Mouse (Mus musculus) brain, embryonic 18.5 days (tissue): ENCODE results near the gene Pianp.

Experiments used
- DNase-seq: peaks from one replicate; pipeline ENCODE4 v3.0.0-alpha.2; 2012; ENCODE audit warnings: low read depth, low spot score

The Pianp gene

GRCm38 (mm10) chr6:124996551-124997501, at the start of gene Pianp:
Gene Pianp, plus strand, starts transcription at chr6:124996694.
- DNase-seq = no peak

DNA sequence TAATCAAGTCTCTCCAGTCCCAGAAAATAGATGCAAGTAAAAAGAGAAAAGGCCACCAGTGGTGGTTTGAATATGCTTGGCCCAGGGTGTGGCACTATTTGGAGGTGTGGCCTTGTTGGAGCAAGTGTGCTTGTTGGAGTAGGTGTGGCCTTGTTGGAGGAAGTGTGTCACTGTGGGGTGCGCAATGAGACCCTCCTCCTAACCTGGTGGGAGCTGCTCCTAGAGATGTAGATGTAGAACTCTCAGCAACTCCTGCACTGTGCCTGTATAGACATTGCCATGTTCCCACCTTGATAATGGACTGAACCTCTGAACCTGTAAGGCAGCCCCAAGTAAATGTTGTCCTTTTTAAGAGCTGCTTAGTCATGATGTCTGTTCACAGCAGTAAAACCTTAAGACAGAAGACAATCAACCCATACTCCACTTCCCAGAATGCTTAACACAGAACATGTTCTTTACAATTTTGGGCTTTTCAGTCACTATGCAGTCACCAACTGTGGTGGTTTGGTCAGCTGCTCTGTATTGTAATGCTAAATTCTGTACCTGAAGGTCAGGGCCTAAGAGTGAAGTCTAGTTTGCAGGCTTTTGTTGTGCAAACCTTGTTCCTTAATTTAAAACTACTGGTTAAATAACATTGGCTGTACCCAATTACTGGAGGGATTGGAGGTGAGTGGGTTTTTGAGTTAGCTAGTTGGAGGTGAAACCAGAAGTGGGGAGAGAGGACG, 42.3 kb upstream of the Pianp start:
- DNase-seq = no peak

DNA sequence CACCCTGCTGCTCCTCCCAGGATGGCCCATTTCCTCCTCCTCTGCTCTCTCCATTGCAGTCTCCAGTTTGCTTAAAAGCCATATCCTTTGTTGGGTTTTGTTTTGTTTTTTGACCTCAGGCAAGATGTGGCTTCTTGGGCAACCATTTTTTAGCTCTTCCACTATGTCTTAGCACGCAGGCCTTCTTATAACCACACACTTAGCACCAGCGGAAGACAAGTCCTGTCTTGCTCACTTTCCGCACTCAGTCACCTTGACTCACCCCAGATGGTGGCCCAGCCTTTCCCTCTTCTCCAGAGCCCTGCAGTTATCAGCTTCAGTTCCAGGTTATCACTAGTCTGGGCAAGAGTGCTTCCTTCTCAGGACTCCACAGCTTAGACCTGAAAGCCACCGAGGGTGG, 41.3 kb upstream of the Pianp start:
- no peak for DNase-seq

DNA sequence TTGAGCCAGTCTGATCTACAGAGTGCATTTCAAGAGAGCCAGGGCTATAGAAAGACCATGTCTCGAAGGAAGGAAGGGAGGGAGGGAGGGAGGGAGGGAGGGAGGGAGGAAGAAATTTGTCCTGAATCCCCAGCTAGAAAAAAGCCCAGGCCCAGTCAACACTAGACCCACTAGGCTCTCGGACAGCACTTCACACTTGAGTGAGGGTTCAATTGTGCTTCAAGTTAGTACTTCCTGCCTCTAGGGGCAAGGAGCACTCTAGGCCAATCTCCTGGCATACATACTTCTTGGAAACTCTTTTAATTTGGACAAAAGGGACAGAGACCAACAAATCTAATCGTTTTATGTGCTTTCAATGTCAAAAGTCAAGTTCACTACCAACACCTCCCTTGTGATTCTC, 38.4 kb upstream of the Pianp start:
- no peak for DNase-seq

DNA sequence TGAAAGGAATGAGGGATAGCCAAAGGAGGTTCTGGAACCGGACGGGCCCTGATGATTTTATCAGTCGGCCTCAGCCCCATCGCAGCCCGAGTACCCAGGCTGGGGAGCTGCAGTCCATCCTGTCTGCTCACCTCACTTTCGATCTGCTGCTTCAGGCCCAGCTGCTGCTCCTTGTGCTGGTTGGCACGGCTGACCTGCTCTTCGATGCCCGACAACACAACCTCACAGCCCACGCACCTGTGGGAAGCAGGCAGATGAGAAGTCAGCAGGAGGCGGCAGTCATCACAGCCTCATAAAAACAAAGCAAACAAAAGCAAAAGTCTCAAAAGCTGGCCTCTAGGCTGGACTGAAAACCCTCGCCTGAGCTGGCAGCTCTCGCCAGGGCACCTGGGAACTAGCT, 36.5 kb upstream of the Pianp start:
- no peak for DNase-seq

DNA sequence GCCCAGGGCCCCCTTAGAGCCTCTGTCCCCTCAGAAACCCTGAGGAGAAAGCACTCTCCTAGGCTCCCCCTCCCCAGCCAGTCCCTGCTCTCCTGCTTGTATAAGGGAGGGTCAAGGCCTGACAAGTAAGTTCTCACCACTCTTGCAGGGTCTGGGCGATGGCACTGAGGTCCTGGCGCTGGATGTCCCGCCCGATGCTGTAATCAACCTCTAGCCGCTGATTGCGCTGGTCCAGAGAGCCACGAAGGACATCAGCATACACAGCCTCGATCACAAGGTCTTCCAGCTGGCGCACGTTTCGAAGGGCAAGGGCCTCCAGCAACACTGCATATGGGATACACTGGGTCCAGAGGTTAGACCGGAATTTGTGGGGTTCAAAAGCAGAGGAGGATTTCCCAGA, 35.5 kb upstream of the Pianp start:
- no peak for DNase-seq

- DNase-seq = no peak
These were observed 31.9 kb upstream of the Pianp start for GRCm38 (mm10) chr6:124964638-124965037.

DNA sequence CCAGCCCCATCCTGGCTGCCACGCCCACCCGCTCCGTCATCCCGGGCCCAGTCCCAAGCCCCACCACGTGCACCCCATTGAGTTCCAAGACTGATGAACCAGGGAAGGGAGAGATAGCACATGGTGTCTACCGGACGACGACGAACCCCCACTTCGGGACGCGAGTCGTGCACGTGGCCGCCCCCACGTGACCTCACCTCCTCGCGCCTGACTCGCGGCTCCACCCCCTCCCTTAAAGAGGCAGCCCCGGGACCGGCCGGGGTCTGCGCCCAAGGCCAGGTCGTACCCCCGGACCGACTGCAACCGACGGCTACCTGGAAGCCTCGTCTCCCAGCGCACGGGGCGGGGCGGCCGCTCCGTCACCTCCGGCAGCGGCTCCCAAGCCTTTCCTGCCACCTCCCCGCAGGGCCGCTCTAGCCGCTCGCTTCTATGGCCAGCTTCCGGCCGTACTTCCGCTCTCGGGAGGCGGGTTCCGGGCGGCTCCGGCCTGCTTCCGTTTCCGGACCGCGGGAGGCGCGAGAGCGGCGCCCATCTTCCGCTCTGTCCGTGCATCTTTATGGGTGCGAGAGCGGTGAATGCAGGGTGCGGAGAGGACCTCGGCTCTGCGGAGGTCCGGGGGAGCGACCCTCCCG, 31.3 kb upstream of the Pianp start, which contains the start of gene Cops7a:
Gene Cops7a, minus strand, starts transcription at position 451 of the 632 bp plus-strand sequence.
- peak; percentile 88 for DNase-seq

- DNase-seq = no peak
These were observed 30.7 kb upstream of the Pianp start for GRCm38 (mm10) chr6:124965747-124966146.

- no peak for DNase-seq
These were observed 29.9 kb upstream of the Pianp start for GRCm38 (mm10) chr6:124966466-124967118.

DNA sequence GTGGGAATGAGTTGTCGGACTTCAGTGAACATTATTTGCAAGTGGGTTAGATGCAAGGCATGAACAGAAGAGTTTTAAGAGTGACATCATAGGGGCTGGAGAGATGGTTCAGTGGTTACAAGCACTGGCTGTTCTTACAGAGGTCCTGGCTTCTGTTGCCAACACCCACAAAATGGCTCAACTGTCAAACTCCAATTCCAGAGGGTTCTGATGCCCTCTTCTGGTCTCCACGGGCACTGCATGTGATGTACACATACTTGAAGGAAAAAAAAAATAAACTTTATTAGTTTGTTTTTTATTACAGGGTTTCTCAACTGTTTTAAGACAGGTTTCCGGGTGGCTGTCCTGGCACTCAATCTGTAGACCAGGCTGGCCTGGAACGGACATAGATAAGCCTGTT, 28.7 kb upstream of the Pianp start:
- DNase-seq = no peak

DNA sequence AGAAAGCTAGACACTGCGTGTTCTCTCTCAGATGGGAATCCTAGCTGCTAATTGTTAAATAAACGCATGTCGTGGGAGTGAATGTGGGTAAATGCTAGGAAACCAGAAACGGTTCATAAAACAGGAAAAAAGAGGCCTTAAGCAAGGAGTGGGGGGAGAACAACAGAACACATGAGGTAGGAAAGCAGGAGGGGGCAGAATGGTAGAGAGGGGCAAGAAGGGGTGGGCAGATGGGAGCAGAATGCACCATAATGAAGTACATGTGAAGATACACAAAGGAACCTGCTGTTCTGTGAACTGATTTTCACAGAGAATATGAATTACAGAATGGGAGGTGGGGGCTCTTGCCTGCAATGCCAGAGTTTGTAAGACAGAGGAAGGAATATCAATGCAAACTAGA, 4.3 kb upstream of the Pianp start:
- no peak for DNase-seq

DNA sequence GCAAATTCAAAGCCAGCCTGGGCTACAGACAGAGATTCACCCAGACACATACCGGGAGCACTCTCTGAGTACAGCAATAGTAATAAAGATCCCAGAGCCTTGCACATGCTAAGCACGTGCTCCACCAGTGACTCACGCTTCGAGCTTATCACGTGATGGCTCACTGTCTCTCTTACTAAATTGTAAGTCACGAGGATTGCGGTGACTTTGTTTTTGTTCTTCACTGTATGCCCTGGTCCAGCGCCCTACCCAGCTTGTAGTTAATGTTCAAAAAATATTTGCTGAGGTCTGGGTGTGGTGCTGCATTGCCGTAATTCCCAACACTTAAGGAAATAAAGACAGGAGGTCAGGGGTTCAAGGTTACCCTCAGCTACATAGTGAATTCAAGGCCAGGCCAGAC, 3.1 kb upstream of the Pianp start:
- no peak for DNase-seq

- DNase-seq = no peak
These were observed 2.6 kb upstream of the Pianp start for GRCm38 (mm10) chr6:124993876-124994275.

DNA sequence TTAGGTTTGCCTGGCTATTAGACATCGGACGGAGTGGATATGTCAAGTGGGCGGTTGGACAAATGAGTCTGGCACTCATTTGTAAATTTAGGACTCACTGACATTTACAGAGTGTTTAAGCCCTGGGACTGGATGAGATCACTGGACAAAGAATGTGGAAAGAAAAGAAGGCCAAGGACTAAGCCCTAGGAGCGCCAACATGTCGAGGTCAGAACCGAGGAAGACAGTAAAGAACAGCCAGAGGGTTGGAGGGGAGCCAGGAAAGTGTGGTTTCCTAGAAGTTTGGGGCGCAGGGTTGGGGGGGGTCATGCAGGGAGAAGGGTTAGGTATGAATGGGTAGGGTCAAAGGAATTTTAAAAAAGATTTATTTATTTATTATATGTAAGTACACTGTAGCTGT, 1.2 kb upstream of the Pianp start:
- no peak for DNase-seq

GRCm38 (mm10) chr6:124995831-124996403, 577 bp upstream of the Pianp start:
- no peak for DNase-seq

DNA sequence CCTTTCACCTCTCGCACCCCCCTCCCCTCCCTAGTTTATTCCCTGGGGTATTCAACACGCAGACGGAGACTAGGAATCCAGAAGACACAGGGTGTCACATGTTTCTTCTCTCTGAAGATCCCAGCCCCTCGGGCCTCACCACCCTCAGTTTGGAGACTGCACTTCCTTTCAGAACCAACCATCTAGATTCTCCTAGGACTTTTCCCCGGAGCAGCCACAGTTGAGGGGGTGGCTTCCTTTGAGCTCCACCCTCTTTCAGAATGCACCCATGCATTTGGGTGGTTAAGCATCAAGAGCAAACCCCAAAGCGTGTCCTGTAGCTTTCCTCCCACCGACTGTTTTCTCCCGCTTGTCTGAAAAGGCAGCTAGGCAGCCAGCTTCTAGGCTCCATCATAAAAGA, 1.6 kb downstream of the Pianp start:
- DNase-seq = no peak

DNA sequence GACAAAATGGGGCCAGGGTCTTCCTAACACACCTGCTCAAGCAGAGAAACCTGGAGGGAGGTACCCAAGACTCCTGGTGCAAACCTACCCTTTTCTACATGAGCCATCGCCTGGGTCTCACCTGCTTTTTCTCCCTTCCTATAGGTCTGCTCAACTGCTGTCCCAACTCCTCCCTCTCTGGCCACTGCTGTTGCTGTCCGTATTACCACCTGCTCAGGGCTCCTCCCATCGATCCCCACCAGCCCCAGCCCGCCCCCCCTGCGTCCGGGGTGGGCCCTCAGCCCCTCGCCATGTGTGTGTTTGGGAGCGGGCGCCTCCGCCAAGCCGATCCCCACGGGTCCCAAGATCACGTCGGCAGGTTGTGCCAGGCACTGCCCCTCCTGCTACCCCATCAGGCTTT, 2.6 kb downstream of the Pianp start:
- DNase-seq = no peak

- no peak for DNase-seq
These were observed 3.1 kb downstream of the Pianp start for GRCm38 (mm10) chr6:124999546-124999945.

DNA sequence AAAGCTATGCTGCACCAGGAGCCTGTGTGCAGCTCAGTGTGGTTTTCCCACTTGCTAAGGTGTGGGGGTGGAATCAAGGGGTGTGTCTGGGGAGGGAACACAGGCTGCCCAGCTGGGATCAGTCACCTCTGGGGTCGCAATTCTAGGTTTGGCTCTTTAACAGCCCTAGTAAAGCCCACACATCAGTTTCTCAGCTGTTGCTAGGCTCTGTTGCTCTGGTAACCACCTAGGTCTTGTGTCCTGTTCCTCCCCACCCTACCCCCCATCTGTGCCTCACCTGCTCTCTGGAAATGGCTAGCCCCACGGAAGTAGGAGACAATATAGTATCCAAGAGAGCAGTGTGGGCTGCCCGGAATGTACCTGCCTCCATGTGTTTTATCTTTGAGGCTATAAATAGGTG, 7.2 kb downstream of the Pianp start:
- DNase-seq = no peak

DNA sequence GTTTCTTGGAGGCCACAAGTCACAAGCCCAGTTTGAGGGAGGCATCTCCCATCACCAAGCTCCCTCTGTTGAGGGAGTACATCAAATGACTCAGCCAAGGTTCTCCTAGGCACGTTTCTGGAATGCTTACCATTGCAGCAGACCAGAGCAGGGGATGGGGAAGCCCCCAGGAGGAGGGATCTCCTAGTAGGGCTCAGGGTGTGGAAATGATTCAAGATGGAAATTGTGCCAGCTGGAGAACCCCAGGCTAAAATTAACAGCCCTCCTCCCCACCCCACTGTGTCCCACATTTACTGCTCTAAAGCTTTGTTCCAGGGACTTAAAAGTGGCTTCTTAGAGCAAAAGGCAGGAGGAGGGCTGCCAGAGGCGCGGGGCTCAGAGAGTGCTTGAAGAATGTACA, 8.6 kb downstream of the Pianp start:
- no peak for DNase-seq
